Mouse (Mus musculus): ENCODE measurements at regions not wholly inside any gene's neighbourhood (a gene's known extent, or its start where the extent isn't known, plus 50 kb on each side); places are given as distances from the start of the nearest gene placed in this dataset.

DNA sequence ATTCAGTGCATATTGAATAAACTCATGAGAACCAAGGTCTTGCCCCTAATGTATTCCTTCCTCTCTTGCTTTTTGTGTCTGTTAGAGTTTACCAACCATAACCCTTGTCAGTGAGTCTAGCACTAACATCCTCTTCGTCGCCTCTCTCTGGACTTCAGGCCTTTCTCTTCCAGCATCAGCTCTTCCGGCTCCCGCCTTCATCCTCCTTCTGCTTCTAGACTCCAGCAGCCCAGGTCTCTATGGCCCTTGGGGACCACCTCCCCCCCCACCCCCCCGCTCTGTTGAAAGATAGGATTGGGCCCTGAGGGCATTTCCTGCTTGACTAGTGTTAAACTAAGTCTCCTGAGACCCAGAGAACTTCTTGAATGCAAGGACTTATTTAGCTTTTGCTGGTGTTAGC, 144.7 kb upstream of the Mocs1 start:
- TF ChIP-seq CTCF (IDR thresholded peaks at IDR 0.05; ENCODE audit: extremely low read depth, insufficient read depth, low read length), result no peak
- no peak for TF ChIP-seq POLR2A (IDR thresholded peaks at IDR 0.05; ENCODE audit: extremely low read depth, insufficient read depth, low read length)
